Mouse (Mus musculus) C2C12 (cell line): ENCODE results near the gene Gm42688.
A peak's percentile ranks its signal among the peaks of the same experiment; 100 is the strongest.

Experiments
- CEBPB ChIP-seq: IDR thresholded peaks from one replicate; pipeline ENCODE4 v1.6.1; 2011; ENCODE audit warnings: low read depth, mild to moderate bottlenecking, control low read depth, moderate library complexity
- CTCF ChIP-seq: IDR thresholded peaks from one replicate; pipeline ENCODE4 v1.5.1; 2011; ENCODE audit not compliant: control insufficient read depth, insufficient read depth, insufficient read length
- FOSL1 ChIP-seq: IDR thresholded peaks from one replicate; pipeline ENCODE4 v1.8.0; 2011; ENCODE audit warnings: mild to moderate bottlenecking, low read length; ENCODE audit not compliant: poor library complexity, insufficient read depth, severe bottlenecking
- MAX ChIP-seq: IDR thresholded peaks from one replicate; pipeline ENCODE4 v1.6.1; 2011; ENCODE audit warnings: mild to moderate bottlenecking, control low read depth
- MYOG ChIP-seq: IDR thresholded peaks from one replicate; pipeline ENCODE4 v1.6.1; 2011; ENCODE audit not compliant: control insufficient read depth, insufficient read length; ENCODE audit errors: extremely low read depth
- USF1 ChIP-seq: IDR thresholded peaks from one replicate; pipeline ENCODE4 v1.6.1; 2011; ENCODE audit warnings: low read depth, mild to moderate bottlenecking, control low read depth, moderate library complexity

- TF ChIP-seq USF1: no peak
- peak; percentile 33 for TF ChIP-seq MAX
- no peak for TF ChIP-seq CTCF
- TF ChIP-seq MYOG: no peak
- TF ChIP-seq CEBPB: no peak
- TF ChIP-seq FOSL1: peak; percentile 38
Observed at GRCm38 (mm10) chr6:83141636-83142035, 40.2 kb downstream of the Gm42688 start.
